Mouse (Mus musculus): ENCODE measurements at regions not wholly inside any gene's neighbourhood (a gene's known extent, or its start where the extent isn't known, plus 50 kb on each side); places are given as distances from the start of the nearest gene placed in this dataset.

DNA sequence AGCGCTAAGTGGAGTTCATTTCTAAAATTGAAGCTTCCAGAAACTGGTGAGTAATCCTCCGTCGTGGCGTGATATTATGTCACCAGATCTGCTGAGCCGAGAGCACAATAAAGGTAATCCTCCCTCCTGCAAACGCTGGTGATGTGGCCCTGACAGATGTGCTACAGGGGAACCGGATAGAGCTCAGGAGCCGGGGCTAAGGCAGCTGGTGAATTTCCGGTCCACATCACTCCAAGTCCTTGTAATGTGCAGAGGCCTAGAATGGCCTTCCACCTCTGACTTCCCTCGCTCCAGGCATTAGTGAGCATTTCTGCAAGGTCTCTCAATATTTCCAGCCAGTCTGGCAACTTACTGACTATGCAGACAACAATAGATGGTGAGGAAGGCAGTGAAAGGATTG, 439.7 kb upstream of the Atp11b start:
- no peak for DNase-seq (ENCODE audit: inconsistent age in 2 of 2, low spot score in 1 of 2)

DNA sequence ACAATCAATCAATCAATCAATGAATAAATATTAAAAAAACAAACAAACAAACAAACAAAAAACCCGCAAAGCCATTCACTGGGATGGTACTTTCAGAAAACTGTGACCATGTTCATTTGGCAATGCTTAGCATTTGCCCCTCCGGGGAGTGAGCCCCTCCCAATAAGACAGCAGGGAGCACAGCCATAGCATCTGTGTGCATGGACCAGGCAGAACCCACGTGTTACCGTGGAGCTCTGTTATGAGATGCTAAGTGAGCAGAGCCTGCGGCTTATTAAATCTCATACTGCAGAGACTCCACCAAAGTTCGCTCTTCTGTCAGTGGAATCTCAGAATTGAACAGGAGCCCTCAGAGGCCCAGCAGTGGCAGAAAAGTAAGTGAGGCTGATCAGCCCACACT, 438.7 kb upstream of the Atp11b start:
- DNase-seq (ENCODE audit: inconsistent age in 2 of 2, low spot score in 1 of 2): no peak

DNA sequence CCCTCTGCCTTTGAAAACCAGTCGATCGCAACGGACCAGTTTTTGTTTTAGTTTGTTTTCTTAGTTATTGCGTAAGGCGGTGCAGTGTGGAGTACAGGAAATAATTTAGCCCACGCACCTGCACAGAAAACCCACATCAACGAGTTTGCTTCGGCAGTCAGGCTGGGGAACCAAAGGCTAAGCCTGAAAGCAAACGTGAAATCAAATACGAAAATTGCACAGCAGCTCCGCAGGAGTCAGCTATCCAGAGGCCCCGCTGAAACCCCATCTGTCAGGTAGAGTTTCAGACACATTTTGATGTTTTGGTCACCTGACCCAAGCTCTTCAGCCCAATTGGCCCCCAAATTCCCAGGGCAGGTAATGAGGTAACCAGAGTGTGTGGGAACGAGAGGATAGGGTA, 435.6 kb upstream of the Atp11b start:
- DNase-seq (ENCODE audit: inconsistent age in 2 of 2, low spot score in 1 of 2): no peak

DNA sequence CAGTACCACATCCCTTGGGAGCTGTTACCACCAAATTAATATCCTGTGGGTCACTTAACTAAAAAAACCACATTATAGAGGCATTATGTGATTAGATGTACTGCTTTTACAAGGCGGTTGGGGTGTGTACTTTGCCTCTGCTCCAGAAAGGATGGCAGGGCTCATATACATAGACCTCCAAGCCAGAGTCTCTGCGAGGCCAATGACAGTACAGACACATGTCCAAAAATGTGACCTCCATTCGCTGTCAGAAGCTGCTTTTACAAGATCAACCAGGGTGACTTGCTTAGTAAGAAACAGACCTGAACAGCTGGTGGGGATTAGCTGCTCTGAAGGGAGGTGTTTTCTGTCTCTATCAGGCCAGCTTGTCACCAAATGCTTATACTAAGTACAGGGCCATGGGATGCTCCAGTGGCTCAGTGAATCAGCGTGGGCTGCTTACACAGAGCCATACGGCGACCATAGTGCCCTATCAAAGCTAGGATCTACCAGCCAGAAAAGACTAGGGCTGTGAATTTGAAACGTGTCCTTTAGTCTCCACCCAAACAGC, 433.0 kb upstream of the Atp11b start:
- DNase-seq (ENCODE audit: inconsistent age in 2 of 2, low spot score in 1 of 2): no peak

DNA sequence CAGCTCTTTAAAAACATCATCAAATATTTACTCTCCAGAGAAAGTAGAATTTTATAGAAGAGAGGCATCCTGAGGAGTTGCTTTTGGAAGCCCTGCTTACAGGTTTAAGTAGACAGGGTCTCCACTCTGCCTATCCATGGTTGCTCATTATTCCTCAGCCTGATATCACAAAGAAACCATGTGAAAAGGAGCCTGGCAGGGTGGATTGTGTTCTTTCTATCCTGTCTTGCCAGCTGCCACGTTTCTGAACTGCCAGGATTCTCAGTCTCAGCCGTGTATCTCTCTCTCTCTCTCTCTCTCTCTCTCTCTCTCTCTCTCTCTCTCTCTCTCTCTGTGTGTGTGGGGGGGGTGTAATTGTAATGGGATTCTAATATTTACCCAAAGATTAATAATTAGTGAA, 431.9 kb upstream of the Atp11b start:
- no peak for DNase-seq (ENCODE audit: inconsistent age in 2 of 2, low spot score in 1 of 2)

DNA sequence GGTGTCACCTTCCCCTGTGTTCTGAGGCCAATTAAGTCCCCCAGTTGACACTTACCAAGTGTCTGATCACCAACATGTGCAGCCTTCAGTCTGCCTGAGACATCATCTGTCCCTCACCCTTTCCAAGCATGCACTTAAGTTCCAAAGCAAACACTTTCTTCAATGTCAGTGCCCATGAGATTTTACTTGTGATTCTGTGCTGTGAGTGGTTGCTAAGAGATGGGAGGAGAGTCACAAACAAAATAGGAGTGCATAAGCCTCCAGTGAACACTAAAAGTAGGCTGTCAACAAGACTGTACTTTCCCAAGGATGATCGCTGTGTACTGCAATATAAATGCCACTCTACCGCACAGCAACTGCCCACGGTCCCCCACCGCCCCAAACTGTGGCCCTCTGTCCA, 431.0 kb upstream of the Atp11b start:
- DNase-seq (ENCODE audit: inconsistent age in 2 of 2, low spot score in 1 of 2): no peak

DNA sequence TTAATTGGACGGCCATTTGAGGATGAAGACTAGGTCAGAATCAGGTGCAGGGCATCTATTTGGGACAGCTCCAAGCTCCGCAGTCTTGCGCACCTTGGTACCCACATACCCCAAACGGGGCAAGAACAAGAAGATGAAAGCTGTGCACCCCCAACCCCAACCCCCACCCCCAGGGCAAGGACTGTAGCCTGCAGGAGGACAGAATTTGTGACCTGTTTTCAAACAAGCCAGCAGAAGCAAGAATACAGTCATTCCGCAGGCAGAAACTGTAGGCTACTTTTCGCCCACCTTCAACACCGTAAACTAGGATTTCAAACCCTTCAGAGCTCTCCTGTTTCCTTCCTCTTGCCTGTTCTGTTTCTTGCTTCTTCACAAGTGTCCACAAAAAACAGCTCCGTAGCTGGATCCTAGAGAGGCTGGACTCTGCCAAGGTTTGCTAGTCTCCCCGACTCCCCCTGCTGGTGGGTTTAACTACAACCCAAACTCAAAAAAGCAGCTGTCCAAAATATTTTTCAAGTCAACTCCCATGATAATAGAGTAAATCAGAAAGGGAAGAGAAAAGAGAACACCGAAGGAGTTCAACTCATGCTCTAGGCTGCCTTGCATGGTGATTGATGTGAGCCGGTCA, 430.3 kb upstream of the Atp11b start:
- DNase-seq (ENCODE audit: inconsistent age in 2 of 2, low spot score in 1 of 2): peak; percentile 13 to 70

DNA sequence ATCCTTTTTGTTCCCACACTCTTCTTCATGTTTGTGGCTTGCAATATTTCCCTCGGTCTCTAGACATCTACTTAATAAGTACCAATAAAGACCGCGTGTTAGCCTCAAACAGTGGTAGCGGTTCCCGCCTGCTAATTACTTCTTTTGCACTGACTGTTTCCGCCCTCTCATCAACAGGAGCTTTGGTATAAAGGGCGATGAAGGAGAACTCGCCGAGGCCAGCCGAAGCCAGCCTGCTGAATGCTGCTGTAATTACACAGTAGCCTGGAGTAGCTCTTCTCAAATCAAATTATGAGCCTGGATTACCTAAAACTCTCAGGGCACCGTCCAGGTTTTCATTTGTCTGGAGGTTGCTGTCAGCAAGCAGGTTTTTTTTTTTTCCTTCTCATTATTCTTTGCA, 429.7 kb upstream of the Atp11b start:
- DNase-seq (ENCODE audit: inconsistent age in 2 of 2, low spot score in 1 of 2): peak in 1 of 2 experiments; percentile 19

DNA sequence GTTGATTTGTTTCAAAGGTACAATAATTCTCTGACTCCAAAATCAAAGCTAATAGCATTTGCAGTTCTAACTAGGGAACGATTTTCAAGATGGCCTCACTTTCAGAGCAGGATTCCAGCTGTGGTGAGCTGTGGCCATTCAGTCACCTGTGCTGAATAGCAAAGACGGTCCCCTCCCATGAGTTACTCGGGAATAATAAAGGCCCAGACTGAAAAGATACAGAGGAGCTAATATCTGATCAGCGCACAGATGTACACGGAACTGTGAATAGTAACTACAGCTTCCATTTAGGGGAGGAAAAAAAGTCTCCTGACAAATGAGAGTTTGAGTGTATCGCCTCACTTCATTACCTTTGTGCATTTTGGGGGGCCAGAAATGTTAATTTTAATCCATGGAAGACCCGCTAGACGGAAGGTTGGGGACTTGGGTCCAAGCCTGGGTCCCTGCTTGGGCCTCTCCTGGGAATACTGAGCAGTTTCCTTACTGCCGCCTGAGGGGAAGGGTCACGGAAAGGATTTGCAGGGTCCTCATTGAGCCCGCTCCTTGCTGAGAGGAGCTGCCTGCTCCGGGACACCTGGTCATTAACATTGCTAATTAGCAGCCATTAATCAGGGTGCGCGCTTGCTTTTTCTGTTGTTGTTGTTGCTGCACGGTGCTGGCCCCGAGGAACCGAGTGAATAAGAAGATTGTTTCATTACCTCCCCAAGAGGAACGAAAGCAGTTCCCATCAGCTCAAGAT, 421.2 kb upstream of the Atp11b start:
- DNase-seq (ENCODE audit: inconsistent age in 2 of 2, low spot score in 1 of 2): no peak

DNA sequence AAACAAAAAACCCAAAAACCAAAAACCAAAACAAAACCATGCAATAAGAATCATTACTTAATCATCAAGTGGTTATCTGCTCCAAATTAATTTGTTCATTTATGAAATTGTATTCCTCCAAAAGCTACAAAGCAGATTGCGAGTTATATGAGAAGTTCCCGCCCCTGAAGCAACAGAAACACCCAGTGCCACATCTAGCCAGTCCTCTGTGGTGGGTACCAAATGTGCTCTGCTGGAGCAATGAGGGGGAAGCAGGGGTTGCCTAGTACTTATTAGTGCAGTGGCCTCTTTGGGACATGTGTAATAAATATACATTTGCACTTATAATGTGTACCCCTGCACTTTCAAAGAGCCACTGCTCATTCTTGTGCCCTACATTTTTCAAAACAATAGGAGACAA, 419.9 kb upstream of the Atp11b start:
- no peak for DNase-seq (ENCODE audit: inconsistent age in 2 of 2, low spot score in 1 of 2)

DNA sequence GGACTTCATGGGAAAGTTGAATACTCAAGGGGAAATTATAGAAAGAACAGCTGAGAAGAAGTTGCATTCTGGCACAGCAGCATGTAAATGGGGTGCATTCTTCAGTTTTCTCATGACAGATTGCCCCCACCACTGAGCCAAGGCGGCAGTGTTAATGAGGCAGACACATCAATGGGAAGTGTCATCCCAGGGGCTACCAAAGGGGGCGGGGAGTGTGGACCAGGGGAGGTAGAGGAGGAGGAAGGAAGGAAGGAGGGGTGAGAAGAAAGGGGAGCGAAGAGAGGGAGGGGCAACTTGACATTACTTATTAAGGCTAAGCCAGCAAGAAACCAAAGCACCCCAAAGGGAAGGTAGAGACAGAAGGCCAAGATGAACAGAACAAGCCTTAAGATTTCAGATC, 419.4 kb upstream of the Atp11b start:
- no peak for DNase-seq (ENCODE audit: inconsistent age in 2 of 2, low spot score in 1 of 2)

DNA sequence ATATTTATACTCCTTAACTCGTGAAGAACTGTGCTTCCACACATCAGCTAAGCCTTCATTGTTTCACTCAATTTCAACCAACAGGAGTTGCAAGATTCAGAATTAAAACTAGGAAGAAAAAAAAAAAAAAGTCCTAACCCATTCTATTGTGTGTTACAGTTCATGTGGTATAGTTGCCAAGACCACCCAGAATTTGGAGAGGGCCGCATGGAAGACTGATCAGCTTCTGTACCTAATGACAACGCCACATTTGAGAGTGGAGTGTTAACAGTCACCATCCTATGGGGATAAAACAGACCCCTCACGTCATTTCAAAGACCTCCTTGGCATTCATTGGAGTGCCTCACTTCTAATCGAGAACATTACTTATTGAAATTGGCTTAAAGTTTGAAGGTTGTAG, 418.1 kb upstream of the Atp11b start:
- no peak for DNase-seq (ENCODE audit: inconsistent age in 2 of 2, low spot score in 1 of 2)

DNA sequence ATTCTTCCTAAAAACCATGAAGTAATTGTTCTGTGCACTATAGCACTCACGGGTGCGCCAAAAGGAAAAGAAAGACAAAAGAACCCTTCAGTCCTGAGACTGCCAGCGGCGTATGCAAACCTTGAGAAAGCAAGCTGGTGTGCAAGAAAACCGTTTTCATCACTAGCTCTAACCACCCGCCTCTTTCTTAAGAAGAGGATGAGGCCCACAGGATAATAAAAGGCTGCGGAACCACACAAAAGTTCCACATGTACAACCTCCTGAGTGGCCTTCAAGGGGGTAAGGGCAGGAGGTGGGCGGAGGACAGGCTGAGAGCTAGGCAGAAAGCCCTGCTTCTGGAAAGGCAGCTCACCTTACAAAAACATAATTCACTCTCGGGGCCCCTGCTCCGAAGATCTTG, 413.4 kb upstream of the Atp11b start:
- DNase-seq (ENCODE audit: inconsistent age in 2 of 2, low spot score in 1 of 2): no peak

DNA sequence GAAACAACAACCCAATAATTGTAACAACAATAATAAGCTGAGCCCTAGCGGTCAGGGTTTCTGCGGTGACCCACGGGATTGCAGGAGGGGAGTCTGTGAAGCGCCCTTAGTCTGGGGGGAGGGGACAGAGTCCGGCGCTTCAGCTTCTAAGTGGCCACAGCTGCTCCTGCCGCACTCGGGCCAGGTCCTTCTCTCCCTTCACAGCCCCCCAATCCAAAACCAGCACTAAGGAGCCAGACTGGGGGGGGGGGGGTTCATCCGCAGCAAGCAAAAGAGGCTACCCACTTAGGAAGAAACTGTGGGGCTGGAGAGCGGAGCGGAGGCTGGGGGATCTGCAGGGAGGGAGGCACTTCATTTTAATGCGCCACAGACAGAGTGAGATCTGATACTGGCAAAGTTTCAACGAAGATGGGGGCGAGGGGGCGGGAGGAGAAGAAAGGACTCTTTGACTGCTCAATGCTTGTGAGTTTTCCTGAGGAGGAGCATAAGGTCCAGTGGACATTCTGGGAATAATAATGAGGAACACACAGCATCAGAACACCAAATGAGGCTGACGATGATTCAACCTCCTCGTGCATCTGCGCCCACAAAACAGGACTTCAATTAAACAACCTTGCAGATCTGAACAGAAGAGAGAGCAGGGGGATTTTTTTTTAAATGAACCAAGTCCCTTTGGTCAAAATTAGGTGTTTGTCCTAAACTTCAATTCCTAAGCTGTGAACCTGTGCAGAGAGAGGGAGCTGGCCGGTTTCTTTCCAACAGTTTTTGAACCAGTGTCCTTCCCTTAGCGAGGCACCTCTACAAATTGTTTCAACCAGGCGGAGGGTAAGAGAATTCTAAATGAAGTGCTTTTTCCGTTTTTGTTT, 412.7 kb upstream of the Atp11b start:
- DNase-seq (ENCODE audit: inconsistent age in 2 of 2, low spot score in 1 of 2): no peak

DNA sequence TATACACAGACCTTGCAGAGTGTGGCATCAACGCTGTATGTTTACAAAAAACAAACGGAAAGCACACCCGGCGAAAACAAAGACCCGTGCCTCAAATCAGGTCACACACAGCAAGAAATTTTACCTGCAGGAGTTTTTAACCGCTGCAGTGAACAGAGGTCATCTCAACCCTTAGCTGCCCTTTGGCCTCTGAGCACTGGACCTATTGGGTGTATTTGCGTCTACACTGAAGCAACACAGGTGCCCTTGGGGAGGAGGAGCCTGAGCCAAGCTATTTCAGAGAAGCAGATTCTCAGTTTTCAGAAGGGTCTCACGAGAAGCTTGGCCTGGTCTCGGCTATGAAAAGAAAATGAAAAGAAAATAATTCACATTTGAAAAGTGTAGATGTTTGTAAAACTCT, 412.1 kb upstream of the Atp11b start:
- no peak for DNase-seq (ENCODE audit: inconsistent age in 2 of 2, low spot score in 1 of 2)

DNA sequence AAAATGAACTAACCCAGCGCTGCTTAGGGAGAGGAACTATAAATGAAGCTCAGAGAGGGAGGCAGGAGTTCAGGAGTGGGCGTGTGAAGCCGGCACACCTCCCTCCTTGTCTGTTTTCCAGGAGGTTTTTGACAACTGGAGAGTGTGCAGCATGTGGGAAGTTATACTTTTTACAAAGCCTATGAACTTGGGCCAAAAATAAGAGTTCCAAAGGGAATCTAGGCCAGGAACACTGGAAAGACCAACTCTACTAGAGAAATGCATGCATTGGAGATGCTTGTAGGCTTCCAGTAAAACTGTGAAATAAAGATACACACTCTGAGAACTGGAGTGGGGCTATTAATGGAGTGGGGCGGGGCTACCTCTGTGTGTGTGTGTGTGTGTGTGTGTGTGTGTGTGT, 411.3 kb upstream of the Atp11b start:
- no peak for DNase-seq (ENCODE audit: inconsistent age in 2 of 2, low spot score in 1 of 2)

DNA sequence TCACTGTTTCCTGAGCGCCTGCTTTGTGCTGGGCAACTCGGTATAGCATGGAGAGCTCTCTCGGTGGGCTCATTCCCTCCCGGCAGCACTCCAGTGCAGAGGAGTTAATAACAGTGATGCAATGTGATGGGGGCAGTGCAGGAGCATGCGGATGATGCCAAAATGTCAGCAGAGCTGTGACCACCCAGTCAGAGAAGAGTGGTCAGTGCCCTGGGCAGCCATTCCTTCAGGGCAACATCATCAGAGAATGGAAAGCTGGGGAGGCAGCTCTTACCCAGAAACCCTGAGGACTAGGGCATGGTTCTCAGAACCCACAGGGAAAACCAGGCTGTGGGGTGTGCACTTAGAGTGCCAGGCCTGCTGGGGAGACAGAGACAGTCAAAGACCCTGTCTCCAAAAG, 410.0 kb upstream of the Atp11b start:
- no peak for DNase-seq (ENCODE audit: inconsistent age in 2 of 2, low spot score in 1 of 2)

DNA sequence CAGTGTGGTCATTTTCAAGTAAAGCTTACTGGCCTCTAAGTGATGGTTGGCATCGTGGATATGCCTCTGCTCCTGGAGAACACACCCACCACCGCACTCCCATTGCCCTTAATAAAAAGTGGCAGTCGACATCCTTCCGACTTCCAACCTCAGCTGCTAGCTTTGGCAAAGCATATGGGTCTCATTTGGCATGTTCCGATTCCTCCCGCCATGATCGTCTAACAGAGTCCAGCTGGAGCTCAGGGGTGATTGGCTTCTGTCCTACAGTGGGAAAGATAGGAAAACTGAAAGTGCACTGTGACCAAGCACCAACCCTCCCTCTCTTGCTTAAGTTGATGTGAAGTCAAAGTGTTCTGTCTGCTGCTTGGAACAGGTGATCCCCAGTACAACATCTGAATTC, 404.8 kb upstream of the Atp11b start:
- no peak for DNase-seq (ENCODE audit: inconsistent age in 2 of 2, low spot score in 1 of 2)

DNA sequence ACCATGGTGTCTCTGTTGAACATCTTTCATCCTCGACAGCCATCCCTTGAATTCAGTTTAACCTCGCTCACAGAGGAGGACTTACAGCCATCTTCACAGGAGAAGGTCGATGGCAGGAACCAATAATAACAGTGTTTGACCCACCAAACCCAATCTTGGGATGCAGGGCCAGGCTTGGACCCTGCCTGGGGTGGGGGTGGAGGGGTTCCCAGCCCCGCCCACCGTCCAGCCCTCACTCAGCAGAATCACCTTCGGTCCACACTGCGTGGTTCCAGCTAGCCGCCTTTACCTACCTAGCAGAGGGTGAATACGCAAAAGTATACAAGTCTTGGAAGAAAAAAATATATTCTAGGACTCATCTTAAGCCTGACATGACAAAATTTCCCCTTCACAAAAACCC, 400.5 kb upstream of the Atp11b start:
- no peak for DNase-seq (ENCODE audit: inconsistent age in 2 of 2, low spot score in 1 of 2)

DNA sequence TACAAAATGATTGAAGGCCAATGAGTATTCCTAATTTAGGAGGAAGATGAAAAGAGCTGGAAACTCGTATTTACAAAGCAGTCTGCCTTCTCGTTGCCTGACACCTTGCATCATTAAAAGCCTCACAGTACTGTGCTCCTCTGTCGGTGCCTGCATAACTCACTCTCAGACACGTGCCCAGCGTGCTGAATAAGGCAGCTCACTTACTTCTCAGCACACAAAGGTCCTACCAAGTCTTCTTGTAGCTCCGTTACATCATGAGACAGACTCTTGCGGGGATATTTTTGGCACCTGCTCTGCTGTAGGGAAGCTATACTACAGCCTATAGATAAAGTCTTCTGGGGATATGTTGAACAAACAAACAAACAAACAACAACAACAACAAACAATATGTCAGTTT, 400.0 kb upstream of the Atp11b start:
- DNase-seq (ENCODE audit: inconsistent age in 2 of 2, low spot score in 1 of 2): no peak

DNA sequence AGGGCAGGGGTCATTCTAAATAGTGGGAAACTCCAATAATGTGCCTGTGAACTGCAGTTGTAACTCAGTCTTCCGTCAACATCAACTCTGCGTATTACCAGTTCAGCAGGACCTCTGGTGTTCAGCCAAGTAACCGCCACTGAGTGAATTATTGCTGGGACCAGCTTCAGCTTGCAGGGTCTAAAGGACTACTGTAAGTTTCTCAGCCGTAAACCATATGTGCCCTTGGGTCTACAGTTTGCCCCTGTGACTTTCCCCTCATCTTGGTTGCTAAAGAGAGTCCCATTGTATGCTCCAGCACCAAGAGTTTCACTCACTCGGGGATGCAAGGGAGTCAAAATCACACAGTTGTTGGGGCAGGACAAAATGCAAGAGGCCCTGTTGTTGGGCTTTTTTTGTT, 399.6 kb upstream of the Atp11b start:
- no peak for DNase-seq (ENCODE audit: inconsistent age in 2 of 2, low spot score in 1 of 2)

DNA sequence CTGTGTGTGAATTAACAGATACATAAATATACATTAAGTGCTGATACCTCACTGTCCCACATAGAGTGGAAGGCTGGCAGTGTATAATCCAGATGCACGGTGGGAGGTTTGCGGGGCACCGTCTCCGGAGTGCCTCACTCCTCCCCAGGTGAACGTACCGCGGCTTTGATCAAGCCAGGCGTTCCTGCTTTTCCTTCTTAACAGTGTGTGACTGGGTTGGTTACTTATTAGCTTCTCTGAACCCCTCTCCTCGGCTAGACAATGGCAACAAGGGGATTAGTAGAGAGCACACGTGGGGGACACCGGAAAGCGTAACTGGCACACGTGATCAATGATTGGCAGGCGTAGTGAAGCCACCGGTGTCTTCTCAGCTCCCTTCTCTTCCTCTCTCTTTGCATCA, 396.8 kb upstream of the Atp11b start:
- no peak for DNase-seq (ENCODE audit: inconsistent age in 2 of 2, low spot score in 1 of 2)
